Mouse (Mus musculus) small intestine, adult 2 months (tissue): ENCODE results near the gene Suclg2.

Experiments used
- CTCF ChIP-seq: fragments of 200-500 bp; IDR thresholded peaks from 2 replicates; pipeline ENCODE4 v1.5.1; 2012; ENCODE audit warnings: low read depth, mild to moderate bottlenecking, control low read depth, inconsistent platforms, low read length, moderate library complexity, mixed read lengths; ENCODE audit not compliant: insufficient replicate concordance, insufficient read length; ENCODE audit errors: extremely low read depth
- POLR2A ChIP-seq: fragments of 200-500 bp; IDR thresholded peaks from 2 replicates; pipeline ENCODE4 v1.6.1; 2012; ENCODE audit warnings: low read depth, mild to moderate bottlenecking, control low read depth, inconsistent platforms, low read length, moderate library complexity

GRCm38 (mm10) chr6:95595852-95596251, 122.7 kb downstream of the Suclg2 start:
- TF ChIP-seq CTCF (no peak), POLR2A (no peak)
